In the genomic region with DNA sequence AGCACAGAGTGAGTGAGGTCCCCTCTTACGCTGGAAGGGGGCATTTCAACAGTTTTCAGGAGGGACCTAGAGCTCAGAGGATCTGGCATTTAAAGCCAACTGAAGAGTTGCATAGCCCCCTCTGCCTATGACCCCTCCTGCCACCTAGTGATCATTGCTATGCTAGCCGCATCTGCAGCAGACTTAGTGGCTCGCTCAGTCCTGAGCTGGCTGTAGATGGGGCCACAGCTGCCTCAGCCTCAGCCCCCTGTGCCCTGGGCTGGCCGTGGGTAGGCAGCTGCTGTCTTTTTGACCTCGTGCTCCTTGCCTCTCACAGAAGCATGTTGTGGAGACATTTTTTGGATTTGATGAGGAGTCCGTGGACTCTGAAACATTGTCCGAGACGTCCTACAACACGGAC, we compare ENCODE assay signal across 1 mouse cellular context.
TF ChIP-seq lines count a peak whose summit lies in the region.

No protein-coding gene starts in this region.

TF ChIP-seq in CH12.LX, 34 proteins besides CTCF, POLR2A, EP300 and RAD21 (continued from another document):
- no peak for TF ChIP-seq MAFK (IDR thresholded peaks at IDR 0.05; ENCODE audit: insufficient replicate concordance, low read length)
- TF ChIP-seq MYC (IDR thresholded peaks at IDR 0.05; ENCODE audit: low read depth, low read length): no peak
- no peak for TF ChIP-seq HCFC1 (IDR thresholded peaks at IDR 0.05; ENCODE audit: low read depth, low read length)
- TF ChIP-seq SMC3 (IDR thresholded peaks at IDR 0.05; ENCODE audit: low read depth, low read length): no peak
- TF ChIP-seq USF1 (IDR thresholded peaks at IDR 0.05; ENCODE audit: low read depth, low read length): no peak
- TF ChIP-seq MAX (IDR thresholded peaks at IDR 0.05; ENCODE audit: low read length): no peak
- TF ChIP-seq ETS1 (conservative IDR thresholded peaks at IDR 0.05; ENCODE audit: low read depth, low read length): no peak
- TF ChIP-seq ELF1 (IDR thresholded peaks at IDR 0.05; ENCODE audit: low read depth, low read length): no peak
- no peak for TF ChIP-seq ZNF384 (IDR thresholded peaks at IDR 0.05; ENCODE audit: low read depth, low read length)
- no peak for TF ChIP-seq KAT2A (IDR thresholded peaks at IDR 0.05; ENCODE audit: insufficient replicate concordance, low read length)
- TF ChIP-seq RCOR1 (conservative IDR thresholded peaks at IDR 0.05; ENCODE audit: low read depth, low read length): no peak
- TF ChIP-seq MXI1 (IDR thresholded peaks at IDR 0.05; ENCODE audit: low read depth, low read length): no peak
